Mouse (Mus musculus) cerebellum, adult 11 months (tissue): ENCODE results near the gene Parg.
"Not testable (repeated sequence)": the region's sequence is repeated elsewhere in the genome, so short reads cannot be mapped to it uniquely, and the experiment has no call there.

Experiments
- DNase-seq: peaks from one replicate; pipeline ENCODE4 v3.0.0; 2022

Gene Parg

GRCm38 (mm10) chr14:32179393-32180195 lies 22.2 kb upstream of the Parg start:
- DNase-seq = no peak

DNA sequence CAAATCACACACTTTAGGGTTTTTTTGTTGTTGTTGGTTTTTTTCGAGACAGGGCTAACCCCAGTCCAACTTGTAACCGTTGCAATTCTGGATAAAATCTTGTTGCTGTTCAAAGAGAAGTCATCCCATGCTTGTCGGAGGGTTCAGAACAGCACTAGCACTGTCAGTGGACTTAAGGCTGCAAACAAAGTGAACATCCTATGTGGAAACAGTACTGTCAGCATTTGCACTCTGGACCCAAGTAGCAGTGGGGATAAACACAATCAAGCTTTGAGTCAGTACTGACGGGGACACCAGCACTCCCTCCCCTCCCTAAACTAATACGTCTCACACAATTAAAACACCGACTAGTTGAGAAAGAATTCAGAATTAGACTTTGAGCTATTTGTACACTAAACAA lies 20.9 kb upstream of the Parg start:
- no peak for DNase-seq

GRCm38 (mm10) chr14:32183846-32184245 lies 17.9 kb upstream of the Parg start:
- DNase-seq = no peak

GRCm38 (mm10) chr14:32190627-32191391 lies 10.9 kb upstream of the Parg start:
- no peak for DNase-seq

DNA sequence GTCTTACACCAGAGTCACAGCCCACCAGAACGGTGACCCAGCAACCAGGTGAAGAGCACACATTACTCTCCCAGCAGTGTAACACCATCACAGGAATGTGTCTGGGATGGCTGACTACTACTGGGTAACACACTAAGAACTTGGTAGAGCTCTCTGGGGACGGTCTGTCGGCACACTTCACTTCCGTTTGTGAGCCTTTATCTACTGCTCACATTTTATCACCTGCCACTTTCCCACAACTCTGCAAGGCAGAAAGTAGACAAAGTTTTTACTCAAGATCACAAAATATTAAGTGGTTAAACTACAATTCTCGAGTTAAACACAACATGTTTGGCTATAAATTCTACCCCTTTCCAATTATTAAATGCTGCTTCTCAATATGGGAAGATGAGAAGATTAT lies 9.8 kb upstream of the Parg start:
- no peak for DNase-seq

DNA sequence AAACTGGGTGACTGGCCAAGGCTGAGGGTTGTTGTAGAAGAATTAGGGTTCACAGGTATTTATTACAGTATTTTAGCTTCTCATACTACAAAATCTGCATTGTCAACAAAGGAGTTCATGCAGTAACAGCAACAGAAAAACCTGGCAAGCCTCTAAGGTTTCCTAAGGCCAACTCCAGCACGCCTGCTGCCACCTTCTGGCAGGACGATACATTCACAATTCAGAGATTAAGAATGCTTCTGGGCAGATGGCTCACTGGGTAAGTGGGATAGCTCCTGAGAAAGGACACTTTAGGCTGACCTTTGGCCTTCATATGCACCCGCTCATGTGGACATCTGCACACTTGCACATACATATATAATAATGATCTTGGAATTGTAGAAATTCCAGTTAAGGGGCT lies 9.3 kb upstream of the Parg start:
- peak; percentile 28 for DNase-seq

- DNase-seq = not testable (repeated sequence)
Measured at GRCm38 (mm10) chr14:32193557-32193956, 8.2 kb upstream of the Parg start.

GRCm38 (mm10) chr14:32201354-32201753 lies 395 bp upstream of the Parg start:
- no peak for DNase-seq

DNA sequence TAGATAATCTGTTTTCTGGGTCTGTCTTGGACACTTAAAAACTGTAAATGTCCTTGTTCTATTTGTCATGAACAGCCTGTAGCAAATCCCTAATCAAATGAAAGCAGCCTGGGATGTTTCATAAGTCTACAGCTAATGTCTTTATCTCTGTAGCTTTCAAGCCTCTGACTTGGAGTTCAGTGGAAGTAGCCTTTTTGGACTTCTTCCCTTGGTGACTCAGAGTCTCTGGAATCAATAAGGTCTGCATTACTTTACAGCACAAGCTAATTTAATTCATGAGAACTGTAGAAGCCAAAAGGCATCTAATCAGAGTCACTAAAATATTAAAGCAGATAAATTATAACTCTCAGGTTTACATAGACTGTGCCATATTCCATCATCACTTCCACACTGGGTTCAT lies 24.9 kb downstream of the Parg start:
- DNase-seq = no peak

DNA sequence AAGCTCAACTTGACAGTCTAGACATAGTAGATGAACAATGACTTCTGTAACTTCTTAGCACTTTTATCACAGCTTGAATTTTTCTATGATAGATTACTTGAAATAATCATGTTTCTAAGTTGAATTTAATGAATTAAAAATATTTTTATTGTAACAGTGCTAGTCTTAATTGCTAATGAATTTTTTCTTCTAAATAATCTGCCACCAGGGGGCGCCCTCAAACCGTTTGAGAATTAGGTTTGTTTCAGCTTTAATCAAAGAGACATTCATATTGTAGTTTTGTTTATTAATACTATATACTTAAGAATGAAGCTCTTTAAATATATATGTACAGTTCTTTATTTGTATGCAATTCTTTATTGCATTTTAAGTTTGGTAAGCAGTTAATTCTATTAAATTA lies 27.2 kb downstream of the Parg start:
- peak; percentile 39 for DNase-seq

- DNase-seq = no peak
Measured at GRCm38 (mm10) chr14:32242401-32242800, 40.7 kb downstream of the Parg start.

- DNase-seq = no peak
Measured at GRCm38 (mm10) chr14:32246019-32246418, 44.3 kb downstream of the Parg start.

DNA sequence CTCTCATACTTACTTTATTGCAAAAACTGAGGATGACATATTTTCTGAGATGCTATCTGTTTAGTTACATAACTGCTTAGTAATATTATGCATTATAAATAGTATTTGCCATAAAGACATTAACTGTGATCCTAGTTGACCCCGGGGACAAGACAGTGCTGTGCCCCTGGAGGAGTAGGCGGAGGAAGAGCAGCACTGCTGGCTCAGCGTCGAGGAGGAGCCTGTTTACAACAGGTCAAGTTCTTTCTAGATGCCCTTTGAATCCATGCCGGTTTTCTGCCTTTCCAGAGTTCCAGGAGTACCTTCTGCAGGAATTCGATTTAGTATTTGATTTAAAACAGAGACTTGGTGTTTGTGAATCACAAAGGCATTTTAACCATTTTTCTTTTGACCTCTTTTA lies 47.9 kb downstream of the Parg start:
- no peak for DNase-seq

DNA sequence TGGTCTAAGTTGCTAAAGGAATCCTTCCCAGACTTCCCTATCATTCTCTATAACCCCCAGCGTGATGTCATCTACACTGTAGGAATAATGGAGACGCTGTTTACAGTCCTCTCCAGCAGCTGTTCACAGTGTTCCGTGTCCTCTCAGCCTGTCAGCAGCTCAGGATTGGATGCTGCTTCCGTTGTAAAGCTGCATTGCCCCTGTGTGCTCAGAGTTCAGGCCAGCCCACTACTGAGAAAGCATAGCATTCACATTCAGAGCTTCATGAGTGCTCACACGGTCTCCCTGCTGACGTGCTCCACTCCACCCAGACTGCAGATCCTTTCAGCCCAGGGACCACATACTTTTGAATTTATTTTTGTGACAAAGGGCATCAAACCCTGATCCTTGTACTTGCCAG lies 59.1 kb downstream of the Parg start:
- no peak for DNase-seq

GRCm38 (mm10) chr14:32261741-32262140 lies 60.0 kb downstream of the Parg start:
- DNase-seq = no peak

- DNase-seq = no peak
Measured at GRCm38 (mm10) chr14:32268999-32269398, 67.2 kb downstream of the Parg start.

- DNase-seq = no peak
Measured at GRCm38 (mm10) chr14:32269589-32269988, 67.8 kb downstream of the Parg start.

DNA sequence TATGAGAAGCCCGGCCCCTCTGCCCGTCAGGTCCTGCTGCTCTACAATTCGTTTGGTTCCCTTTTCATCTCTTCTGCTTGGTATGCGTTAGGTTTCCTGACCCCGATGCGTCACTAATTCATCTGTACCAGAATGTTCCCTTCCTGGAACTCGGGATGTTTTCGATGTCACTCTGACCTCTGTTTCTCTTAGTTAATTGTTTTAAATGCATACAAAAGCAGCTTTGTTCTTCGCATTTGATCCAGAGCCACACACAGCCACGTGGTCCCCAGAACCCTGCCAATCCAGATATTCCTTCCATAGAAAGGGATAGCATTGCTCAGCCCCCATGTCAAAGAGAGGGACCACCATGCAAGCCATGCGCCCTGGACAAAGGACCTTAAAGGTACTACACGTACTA lies 99.9 kb downstream of the Parg start:
- DNase-seq = peak; percentile 10

DNA sequence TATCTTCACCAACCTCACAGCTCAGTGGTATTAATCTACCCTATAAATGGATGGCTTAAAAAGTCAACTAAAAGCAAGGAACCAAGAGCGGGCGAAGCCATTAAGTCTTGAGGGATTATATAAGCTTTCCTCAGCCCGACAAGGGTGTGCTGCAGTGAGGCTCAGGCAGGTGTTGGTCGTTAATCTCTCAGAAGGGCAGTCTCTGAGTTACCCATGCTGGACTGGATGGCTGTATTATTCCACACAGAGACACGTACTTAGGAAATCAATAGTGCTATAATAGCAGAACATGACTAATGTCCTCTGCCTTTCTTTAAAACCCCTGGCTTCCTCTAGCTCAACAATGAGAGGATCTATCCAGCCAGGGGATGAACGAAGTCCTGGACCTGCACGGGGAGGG lies 100.7 kb downstream of the Parg start:
- no peak for DNase-seq

DNA sequence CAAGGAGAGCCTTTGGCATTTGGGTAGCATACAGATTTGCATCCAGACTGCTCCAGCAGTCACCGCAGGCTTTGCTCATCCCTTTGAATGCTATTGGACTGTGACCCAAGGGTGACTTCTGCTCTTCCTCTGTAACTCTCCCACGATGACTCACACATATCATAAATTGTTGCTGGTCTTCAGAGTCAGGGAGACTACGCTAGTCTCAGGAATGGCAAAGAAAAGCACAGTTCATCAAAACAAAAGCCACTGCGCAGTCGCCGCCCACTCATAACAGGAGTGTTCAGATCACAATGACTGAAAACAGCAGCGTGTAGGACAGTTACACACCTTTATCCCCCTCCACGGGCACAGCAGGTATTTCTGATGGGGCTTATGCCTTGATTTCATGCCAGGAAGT lies 103.2 kb downstream of the Parg start:
- DNase-seq = no peak

DNA sequence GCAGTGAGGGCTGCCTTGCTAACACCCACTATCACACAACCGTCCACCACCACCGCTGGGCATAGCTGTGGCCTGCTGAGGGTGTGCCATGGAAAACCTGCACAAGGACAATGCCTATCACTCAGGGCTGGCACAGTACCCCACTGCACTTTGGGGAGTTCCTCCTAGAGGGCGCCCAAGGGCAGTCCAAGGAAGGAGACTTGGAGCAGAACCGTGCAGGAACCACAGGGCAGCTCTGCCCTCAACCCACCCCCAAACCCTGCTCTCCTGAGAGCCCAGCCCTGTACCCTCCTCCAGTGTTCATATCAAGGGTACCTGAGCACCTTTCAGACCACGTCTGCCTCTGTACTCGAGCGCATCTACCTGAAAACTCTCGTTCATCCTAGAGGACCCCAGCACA lies 108.1 kb downstream of the Parg start:
- DNase-seq = peak; percentile 69

DNA sequence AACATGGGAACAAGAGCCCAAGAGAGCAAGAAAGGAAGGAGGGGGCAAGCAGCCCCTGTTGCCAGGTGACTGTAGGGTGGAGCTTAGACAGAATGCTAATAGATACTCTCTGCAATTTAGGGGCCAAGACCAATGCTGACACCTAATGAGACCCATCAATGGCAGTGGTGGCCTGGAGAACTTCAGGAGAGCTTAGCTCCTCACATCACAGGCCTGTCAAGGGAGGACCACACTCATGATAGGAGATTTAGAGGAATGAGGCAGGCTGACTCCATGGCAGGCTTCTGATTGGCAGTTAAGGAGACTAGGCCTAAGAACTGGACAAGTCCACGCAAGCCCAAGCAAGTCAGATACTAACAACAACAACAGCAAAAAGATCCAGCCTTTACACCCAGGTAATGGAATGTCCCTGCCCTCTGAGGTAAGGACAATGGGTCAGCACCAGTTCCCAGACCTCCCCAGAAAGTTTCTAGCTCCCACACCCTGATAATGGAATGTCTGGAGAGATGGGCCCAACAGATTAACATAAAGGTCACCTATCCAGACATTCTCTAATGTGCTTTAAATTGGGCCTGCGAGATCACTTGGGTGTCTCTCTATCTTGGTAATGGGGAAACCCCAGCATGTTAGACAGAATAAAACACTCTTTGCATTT lies 109.8 kb downstream of the Parg start:
- DNase-seq = no peak

- DNase-seq = no peak
Measured at GRCm38 (mm10) chr14:32317822-32318221, 116.1 kb downstream of the Parg start.
